Mouse (Mus musculus) granulocyte monocyte progenitor cell, adult 5-6 weeks (primary cell): ENCODE measurements around the gene Sh3rf1. TPM values are rescaled to one million over a fixed set of nuclear protein-coding genes. Genes with fewer than 3 reads are reported as not detected.
"Not testable (repeated sequence)": the region's sequence is repeated elsewhere in the genome, so short reads cannot be mapped to it uniquely, and the experiment has no call there.

Source experiments
- ATAC-seq: replicated peaks from 2 replicates; pipeline ENCODE4 v1.8.0; 2016; ENCODE audit warnings: mild to moderate bottlenecking, moderate TSS enrichment, inconsistent platforms; ENCODE audit not compliant: poor library complexity, severe bottlenecking
- total RNA-seq, 2 experiments: library from RNA; stranded (forward) in 1 of 2; stranded (reverse) in 1 of 2; fragments of 200-712, 200-1000 nt in 1 of 2; fragments of >200 nt in 1 of 2; fragmentation: Nextera tagmentation in 1 of 2; gene quantifications; 2 replicates each; pipeline ENCODE4 v1.2.3; 2014 to 2017

The Sh3rf1 gene
- total RNA-seq, 2 experiments from 2014 or later = 2.0 to 2.1 TPM

GRCm38 (mm10) chr8:61402861-61403260, 179.2 kb downstream of the Sh3rf1 start:
- no peak for ATAC-seq

DNA sequence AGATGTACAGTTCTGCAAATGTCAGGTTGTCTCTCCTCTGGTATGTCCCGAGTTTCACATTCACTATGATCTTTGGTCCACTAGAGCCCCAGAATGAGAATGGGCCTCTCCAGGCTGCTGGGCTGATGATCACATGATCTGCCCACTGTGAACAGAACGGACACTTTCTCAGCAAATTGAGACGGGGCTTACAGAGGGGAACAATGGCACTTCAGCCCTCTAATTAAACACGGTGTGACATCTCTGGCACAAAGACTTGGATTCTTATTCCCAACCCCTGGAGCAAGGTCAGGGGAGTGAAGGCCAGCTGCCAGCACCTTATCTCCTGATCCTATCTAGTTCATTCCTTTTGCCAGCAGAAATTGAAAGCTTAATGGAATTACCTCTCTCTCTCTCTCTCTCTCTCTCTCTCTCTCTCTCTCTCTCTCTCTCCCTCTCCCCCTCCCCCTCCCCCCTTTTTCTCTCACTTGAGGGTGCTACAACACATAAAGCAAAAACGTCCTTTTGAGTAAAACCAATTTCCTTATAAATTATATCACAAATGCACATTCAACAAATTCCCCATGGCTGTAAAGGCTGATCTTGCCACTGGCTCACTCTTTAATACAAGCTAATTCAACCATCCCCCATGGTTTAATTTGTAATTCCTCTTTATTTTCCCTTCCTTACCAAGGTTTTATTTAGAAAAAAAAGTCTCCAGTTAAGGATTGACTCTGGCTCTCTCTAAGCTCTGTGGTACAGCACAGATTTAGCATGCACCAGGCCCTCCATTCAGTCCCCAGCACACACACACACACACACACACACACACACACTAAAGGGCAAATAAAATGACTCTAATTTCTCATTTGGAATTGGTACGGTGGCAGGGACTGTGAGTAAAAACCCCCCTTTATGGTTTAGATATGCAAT, 179.8 kb downstream of the Sh3rf1 start:
- ATAC-seq = no peak

DNA sequence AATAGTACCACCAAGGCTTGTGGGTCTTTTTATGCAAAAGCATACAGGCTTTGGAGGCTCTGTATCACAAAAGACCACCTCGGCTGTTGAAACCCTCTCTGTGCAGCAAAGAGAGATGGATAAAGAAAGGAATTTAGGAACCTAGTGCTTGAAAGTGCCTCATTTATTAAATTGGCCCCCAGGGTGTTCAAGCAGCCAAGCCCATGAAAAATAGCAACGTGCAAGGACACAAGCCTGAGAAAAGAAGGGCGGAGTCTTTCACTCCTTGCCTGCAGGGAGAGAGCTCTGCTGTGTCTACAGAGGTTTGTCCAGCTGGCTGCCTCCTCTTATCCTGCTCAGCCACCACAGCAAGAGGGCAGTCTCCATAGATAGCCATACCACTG, 180.5 kb downstream of the Sh3rf1 start:
- no peak for ATAC-seq

GRCm38 (mm10) chr8:61409081-61409480, 185.4 kb downstream of the Sh3rf1 start:
- ATAC-seq = no peak

- ATAC-seq = not testable (repeated sequence)
Measured at GRCm38 (mm10) chr8:61409712-61410111, 186.0 kb downstream of the Sh3rf1 start.

- ATAC-seq = no peak
Measured at GRCm38 (mm10) chr8:61419521-61419920, 195.8 kb downstream of the Sh3rf1 start.

GRCm38 (mm10) chr8:61420166-61420565, 196.5 kb downstream of the Sh3rf1 start:
- no peak for ATAC-seq

DNA sequence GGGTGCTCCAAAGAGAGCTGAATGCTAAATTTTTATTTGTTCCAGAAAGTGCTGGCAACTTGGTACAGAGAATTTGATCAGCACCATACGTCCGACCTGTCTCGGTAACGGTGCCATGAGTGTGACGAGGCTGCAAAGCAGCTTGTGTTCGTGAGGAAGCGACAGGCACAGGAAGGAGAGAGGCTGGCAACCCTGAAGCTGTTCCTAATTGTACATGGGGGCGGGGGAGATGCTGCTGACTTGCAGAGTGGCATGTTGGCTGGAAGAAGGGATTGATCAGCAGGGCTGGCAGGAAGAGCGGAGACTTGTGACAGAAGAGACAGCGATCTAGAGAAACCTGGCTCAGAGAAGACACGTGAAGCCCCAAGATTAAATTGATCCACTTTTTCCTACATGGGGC, 197.9 kb downstream of the Sh3rf1 start:
- ATAC-seq = no peak

GRCm38 (mm10) chr8:61425125-61425524, 201.5 kb downstream of the Sh3rf1 start:
- no peak for ATAC-seq

GRCm38 (mm10) chr8:61426072-61426471, 202.4 kb downstream of the Sh3rf1 start:
- no peak for ATAC-seq

GRCm38 (mm10) chr8:61426671-61427070, 203.0 kb downstream of the Sh3rf1 start:
- no peak for ATAC-seq

DNA sequence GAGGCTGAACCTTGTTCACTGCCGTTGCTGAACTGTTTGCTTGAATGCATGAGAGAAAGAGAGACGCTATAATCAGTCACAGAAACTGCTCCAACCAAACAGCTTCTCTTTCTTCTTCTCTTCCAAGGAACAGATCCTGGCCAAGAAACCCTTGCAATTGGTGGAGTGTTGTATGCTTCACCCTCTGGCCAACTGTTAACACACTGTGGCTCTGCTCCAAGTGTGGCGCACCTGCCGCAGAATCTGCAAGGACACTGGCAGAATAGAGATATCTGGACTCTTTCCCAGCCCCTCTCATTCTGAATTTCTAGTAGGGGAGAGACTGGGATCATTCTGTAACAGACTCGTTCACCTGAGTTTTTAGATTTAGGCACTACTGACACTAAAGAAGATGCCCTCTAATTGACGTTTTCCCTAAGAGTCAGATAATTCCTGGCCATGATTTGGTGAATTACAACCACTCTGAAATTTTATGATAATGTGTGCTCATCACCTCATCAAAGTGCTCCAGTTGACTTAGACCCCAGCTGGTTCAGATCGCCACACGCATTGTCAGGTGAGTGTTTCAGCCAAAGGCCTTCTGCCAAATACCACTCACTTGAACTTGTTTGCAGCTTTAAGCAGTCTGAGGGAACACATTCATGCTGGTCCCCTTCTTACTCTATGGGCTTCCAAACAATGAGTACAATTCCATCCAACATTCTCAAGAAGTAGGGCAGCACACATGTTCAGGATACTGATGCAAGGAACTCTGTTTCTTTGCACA, 204.4 kb downstream of the Sh3rf1 start:
- no peak for ATAC-seq

GRCm38 (mm10) chr8:61428821-61429482, 205.3 kb downstream of the Sh3rf1 start:
- no peak for ATAC-seq

DNA sequence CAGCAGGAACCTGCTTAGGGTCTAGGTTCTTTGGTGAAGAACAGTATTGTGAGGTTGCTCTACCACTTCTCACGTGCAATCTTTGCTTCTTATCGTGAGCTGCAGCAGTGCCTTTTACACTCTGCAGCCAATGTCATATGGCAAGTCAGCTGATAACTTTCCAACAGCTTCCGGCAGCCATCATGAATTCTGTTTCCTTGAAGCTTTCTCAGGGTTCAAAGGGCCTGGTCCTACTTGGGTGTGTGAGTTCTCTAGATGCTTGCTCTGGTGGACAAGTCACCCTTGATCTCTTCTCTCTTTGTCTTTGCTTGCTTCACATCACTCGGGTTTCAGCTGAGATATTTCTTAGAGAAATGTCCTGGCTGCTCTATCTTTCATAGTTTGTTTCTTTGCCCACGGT, 211.8 kb downstream of the Sh3rf1 start:
- no peak for ATAC-seq

DNA sequence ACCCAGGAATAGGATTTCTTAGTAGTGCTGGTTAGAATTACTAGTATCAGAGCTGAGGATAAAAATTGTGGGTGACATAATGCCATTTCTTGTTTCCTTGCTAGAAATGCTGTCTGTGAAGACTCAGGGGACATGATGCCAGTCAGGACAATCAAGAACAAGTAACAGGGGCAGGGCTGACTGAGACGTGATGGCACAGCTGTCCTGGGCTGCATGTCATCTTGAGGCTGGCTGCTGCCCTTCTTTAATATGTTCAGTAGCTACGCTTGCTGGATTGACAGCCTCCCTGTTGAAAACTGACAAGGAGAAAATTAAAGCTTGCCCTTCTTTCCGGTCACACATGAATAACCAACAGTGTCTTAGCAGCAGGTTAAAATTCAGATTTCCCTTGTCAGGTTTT, 212.5 kb downstream of the Sh3rf1 start:
- ATAC-seq = no peak

DNA sequence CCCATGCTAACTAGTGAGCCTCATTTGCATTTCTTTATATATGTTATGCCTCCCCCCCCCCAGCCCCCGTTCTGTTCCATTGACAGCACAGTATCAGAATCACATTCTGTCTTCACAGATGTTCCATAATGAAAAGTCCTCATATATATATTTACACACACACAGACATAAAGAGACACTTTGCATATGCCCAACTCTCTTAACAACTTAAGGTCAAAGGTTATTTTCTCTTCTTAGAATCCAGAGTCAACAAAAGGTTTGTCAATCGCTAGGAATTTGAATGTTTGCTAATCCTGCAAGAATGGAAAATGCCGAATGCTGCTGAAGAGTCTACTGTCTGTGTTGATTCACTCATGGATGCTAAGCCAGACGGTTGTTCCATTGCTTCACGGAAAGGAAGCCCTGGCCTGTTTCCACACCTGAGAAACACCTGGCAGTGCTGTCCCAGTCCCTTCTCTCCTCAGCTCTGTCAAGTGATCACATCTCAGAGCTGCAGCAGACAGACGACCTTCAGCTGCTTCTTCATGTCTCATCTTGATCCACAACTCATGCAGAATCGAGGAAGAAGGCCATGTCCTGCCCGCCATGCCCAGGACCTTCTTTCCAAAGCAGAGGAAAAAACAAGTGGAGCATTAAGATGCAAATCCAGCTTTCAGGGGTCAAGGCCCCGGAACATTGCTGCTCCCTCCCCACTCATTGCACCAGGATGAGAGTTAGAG, 213.1 kb downstream of the Sh3rf1 start:
- no peak for ATAC-seq

DNA sequence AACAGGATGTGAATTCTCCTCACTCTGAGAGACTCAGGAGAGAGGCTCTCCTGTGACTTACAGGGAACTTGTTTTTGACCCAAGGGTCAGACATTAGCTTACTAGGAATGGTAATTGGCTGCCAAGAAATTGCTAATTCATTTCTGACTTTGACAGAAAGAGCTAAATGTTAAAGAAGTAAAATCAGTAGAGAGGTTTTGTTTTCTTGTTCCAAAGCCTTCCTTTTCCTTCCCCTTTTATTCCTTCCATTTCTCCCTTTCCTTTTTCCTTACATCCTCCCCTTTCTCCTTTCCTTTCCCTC, 213.6 kb downstream of the Sh3rf1 start:
- ATAC-seq = no peak

GRCm38 (mm10) chr8:61442988-61443387, 219.3 kb downstream of the Sh3rf1 start:
- no peak for ATAC-seq

DNA sequence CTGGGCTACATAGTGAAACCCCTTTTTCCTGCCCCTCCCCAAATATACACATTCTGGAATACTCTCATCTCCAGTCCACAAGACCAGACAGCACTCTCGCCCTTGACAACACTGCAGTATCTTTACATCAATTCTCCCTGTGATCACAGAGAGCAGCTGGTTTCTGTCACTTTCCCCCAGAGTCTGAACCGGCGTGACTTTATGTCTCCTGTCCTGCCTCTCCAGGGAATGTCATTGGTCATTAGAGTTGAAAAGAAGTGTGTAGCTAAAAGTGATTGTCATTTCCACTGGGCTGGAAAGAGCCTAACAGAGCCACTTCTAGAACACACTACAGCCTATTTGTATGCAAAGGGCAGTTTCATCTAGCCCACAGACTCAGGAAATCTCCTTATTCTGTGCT, 220.7 kb downstream of the Sh3rf1 start:
- no peak for ATAC-seq
